Mouse (Mus musculus) left cerebral cortex, postnatal 14 days (tissue): Measurements from ENCODE around the gene Dcpp2. TPM values are rescaled to one million over a fixed set of nuclear protein-coding genes. Genes with fewer than 3 reads are reported as not detected.
"Not testable (repeated sequence)": the region's sequence is repeated elsewhere in the genome, so short reads cannot be mapped to it uniquely, and the experiment has no call there.

Experiments used
- DNase-seq, 2 experiments: peaks; one replicate each; pipeline ENCODE4 v3.0.0; 2021 to 2022; ENCODE audit warnings: low spot score in 2 of 2, mixed read lengths in 1 of 2
- intact Hi-C: fragments of 180-260 bp; cut with DNase I; formaldehyde crosslinking; loops from one replicate; pipeline ENCODE4 v1.15.1; 2025
- long read RNA-seq, 2 experiments: library from polyadenylated mRNA; stranded (forward); transcript quantifications; one replicate each; pipeline ENCODE4 v2.0.0; 2021
- total RNA-seq, 2 experiments: library from RNA; stranded (reverse); gene quantifications; 2 replicates each; pipeline ENCODE4 v1.2.3; 2021

Dcpp2 gene
- total RNA-seq = not detected
- long read RNA-seq, experiment 1 = 0 reads
- long read RNA-seq, experiment 2 = 0 reads

DNA sequence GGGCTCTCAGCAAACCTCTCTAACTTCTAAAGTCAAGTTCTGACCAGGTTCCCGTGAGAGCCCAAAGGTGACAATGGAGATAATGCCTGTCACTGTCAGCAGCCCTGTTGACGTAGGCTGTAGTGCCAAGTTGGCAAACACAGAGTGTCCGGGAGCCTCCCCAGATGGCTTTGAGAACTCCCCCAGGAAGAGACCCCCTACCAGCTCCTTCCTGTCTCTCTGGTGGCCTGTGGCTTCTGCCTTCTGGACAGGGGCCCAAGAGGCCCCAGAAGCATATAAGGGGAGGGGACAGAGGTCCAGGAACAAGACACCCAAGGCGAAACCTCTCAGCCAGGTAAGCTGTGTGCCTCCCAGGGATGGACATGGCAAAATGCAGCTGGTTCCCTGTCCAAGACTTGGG, at the start of gene Dcpp2, which contains the start of gene Dcpp1:
Gene Dcpp2, plus strand, starts transcription at position 305 of the 400 bp plus-strand sequence.
Gene Dcpp1, plus strand, starts transcription at position 301 of the 400 bp plus-strand sequence.
- intact Hi-C loops, DNase-seq: not testable (repeated sequence)

DNA sequence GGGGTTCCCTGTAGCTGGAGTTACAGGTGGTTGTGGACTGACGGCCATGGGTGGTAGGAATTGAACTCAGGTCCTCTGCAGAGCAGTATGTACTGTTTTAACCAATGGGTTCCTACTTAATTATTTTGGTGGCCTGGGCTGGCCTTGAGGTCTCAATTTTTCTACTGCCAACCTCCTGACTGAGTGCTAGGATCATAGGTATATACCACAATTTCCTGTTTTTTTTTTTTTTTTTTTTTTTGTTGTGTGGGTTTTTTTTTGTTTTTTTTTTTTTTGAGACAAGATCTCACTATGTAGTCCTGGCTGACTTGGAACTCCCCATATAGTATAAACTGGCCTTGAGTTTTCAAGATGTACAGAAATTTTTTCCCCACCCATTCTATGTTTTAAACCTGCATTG, 49.5 kb upstream of the Dcpp2 start:
- intact Hi-C loops = no loop called here
- no peak for DNase-seq

DNA sequence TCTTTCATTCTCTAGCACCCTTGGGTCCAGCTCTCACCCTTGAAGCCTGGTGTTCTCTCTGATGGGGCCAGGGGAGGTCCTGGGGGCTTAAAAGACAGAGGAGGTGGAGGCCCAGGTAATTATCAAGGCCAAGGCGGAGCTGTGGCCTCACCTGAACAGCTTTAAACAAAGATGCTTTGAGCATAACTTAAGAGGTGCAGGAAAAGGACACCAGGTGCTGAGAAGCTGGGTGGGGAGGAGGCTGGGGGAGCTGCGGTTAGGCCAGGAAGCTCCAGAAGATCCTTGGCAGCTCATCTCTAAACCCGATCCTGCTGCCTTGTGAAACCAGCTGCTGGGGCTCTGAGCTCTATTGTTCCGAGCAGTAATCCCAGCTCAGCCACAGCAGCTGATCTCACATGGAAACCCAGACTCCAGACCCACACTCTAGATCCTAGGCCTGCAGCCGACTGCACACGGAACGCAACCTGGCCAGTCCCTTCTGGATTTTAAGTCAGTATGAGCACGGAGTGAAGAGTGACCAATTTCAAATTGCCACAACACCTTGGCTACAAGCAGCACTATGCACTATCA, 44.6 kb upstream of the Dcpp2 start, which contains the start of gene Prss33:
Gene Prss33, minus strand, starts transcription at position 51 of the 570 bp plus-strand sequence.
- DNase-seq = no peak
- intact Hi-C loops = no loop called here

DNA sequence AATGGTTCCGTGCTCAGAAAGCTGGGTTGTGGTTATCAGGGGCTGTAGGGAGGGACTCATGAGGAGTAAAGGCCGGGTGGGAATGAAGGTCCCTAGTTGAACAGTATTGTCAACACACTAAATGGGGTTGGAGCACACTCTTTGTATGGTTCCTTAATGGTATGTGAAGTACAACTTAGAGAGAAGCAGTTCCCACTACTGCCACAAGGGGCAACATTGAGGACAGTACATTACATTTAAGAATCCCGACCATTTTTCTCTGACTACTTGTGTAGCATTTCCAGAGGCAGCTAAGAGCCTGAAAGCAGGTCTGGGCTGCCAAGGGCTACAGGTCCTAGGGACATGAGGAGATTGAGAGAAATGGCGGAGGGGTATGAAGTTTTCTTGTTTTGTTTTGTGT, 39.5 kb upstream of the Dcpp2 start:
- DNase-seq = peak; percentile 79 to 83
- intact Hi-C loops = loop anchor here (5.0 kb wide), 1 partner anchor 69 kb away; the partner anchor contains the start of gene Flywch1

DNA sequence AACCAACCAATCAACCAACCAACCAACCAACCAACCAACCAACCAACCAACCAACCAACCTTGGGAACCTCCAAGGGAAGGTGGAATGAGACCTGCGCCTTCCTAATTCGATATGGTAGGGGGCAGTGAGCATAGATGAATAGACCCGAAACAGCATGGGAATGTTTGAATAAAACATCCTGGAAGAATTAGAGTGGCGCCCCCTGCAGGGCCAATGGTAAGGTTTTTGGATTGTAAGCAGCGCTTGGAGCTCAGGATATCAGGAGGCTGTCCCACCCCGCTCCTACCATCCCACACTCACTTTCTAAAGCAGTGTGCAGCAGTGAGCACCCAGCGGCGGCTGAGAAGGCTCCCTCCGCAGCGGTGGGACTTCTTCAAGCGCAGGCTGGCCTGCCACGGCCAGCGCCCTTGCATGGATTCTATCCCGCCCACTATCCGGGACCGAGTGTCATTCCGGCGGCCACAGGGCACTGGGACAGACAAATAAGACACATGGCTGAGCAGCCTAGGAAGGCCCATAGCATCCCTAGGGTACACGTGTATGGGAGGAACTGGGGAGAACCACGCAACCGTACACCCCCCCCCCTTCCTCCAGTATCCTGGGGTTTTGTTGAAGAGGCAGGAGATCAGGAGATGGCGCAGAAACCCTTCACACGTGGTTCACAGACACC, 37.4 kb upstream of the Dcpp2 start:
- DNase-seq = no peak
- intact Hi-C loops = loop anchor here (5.0 kb wide), 1 partner anchor 71 kb away; the partner anchor contains the start of gene Flywch1

DNA sequence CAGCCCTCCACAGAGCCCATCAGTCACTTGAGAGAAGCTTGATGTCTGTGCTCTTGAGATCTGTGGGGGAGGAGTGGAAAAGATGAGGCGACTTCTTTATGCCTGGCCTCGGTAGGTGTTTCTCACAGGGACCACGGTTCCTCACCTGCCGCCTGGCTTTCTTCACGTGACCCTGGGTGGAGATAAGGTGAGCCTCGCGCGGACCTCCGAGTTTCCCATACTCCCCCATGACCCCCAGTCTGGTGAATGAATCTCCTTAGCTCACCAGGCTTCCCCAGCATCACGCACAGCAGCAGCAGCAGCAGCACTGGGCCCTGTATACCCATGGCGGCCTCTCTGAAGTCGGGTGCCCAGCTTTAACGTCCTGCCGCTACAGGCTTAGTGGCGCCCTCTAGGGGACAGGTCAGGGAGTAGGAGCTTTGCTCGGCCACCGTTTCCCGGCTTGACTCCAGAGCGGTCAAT, 36.8 kb upstream of the Dcpp2 start, which contains the start of the genes Prss32 and Prss41:
Gene Prss32, plus strand, starts transcription at position 44 of the 462 bp plus-strand sequence.
Gene Prss41, minus strand, starts transcription at position 361 of the 462 bp plus-strand sequence.
- DNase-seq = peak in 1 of 2 experiments; percentile 52
- intact Hi-C loops = loop anchor here (5.0 kb wide), 1 partner anchor 72 kb away; the partner anchor contains the start of gene Flywch1

DNA sequence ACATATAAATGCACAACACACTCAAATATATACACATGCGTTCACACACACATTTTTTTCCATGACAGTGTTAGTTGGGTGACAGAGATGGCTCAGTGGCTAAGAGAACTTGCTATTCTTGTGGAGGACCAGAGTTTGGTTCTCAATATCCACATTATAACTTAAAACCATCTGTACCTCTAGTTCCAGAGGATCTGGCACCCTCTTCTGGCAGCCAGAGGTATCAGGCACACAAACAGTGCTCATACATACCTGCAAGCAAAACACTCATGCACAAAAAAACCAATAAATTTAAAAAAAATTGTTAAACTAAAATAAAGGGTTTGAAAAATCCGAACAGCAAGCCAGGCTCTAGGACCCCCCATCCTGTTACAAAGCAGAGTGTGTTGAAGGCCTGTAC, 30.7 kb upstream of the Dcpp2 start:
- no peak for DNase-seq
- intact Hi-C loops = no loop called here

DNA sequence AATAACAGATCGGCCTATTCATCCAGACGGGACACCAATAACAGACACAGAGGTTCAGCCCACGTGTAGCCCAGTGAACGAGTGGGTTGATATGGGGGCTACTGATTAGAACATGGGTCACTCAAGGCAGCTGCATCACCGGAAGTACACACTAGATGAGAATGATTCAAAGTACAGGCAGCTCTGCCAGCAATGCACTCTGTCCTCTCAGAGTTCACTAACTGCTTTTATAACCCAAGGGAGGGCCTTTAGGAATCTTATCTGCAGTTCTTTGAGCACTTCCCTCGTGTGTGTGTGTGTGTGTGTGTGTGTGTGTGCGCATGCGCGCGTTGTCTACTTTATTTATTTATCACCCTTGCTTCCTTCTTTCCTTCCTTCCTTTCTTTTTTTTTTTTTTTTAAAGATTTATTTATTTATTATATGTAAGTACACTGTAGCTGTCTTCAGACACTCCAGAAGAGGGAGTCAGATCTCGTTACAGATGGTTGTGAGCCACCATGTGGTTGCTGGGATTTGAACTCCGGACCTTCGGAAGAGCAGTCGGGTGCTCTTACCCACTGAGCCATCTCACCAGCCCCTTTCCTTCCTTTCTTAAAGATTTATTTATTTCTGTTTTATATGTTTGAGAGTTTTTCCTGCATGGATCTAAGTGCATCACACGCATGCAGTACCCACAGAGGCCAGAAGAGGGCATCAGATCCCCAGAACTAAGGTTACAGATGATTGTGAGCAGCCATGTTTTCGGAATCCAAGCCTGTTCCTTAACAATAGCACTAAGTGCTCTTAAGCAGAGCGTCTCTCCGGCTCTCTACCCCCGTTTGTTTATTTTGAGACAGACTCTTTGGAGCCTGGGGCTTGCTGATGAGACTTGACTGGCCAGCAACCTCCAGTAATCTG, 29.6 kb upstream of the Dcpp2 start:
- DNase-seq = peak; percentile 74 to 82
- intact Hi-C loops = no loop called here

DNA sequence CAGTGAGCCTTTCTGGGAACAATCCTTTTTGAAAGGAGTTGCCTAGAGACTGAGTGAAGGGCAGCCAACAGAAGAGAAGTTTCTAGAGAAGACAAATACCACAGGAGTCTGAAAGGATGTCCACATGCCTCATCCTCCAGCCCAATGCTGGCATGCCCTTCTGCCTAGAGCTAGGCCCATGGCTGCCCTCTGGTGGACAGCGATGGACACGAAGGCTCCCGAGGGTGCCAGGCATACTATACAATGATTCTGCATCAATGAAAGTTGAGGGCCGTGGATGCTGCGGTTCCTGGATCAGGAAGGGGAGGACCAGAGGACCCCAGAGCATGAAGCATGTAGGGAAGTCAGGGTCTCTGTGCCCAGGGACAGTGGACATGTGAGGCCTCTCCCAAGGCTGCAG, 27.4 kb upstream of the Dcpp2 start:
- DNase-seq = peak; percentile 31 to 34
- intact Hi-C loops = no loop called here

DNA sequence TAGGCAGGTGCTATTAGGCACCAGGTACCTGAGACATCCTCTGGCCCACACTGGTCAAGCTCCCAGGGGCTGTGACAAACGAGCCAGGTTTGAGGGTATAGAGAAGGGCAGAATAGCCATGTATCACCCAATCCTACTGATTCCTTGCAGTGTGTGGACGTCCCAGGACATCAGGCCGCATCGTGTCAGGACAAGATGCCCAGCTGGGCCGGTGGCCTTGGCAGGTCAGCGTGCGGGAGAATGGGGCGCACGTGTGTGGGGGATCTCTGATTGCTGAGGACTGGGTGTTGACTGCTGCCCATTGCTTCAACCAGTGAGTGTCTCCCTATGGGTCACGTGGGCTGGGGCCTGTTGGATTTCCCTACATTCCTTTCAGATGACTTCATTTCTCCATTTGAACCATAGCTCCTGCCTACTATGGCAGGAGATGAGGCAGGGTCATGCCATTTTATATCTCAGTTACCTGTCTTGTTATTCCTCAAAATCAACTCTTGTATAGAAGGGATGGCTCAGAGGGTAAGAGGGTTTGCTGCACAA, 26.4 kb upstream of the Dcpp2 start:
- intact Hi-C loops = loop anchor here (2.0 kb wide), 1 partner anchor 107 kb away; no protein-coding TSS in a partner anchor

DNA sequence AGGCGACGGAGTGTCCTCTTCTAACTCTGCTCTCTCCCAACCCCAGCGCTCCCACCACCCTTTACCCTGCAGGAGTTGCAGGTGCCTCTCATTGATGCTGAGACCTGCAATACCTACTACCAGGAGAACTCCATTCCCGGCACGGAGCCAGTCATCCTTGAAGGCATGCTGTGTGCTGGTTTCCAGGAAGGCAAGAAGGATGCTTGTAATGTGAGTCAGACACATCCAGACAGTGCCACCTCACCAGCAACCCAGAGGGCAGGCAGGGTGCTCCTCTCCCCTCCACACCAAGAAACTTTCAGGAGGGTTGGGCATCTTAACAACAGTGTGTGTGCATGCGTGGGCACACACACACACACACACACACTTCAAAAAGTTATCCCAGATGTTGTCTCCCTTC, 23.5 kb upstream of the Dcpp2 start:
- intact Hi-C loops = no loop called here
- no peak for DNase-seq

More for the DNA sequence above, 26.4 kb upstream of the Dcpp2 start:
- no peak for DNase-seq

DNA sequence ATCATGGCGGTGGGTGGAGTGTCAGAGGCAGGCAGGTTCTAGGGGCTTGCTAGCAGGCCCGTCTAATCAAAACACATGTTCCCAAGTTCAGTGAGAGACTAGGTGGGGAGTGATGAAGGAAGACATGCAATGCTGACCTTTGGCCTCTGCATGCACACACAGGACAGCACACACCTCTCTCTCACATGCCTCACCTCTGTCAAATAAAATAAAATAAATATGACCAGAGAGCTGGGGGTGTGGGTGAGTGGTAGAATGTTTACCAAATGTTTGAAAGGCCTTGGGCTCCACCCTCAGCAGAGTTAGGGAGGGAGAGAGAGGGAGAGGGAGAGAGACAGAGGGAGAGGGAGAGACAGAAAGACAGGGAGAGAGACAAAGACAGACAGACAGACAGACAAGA, 22.8 kb upstream of the Dcpp2 start:
- DNase-seq = no peak
- intact Hi-C loops = no loop called here

DNA sequence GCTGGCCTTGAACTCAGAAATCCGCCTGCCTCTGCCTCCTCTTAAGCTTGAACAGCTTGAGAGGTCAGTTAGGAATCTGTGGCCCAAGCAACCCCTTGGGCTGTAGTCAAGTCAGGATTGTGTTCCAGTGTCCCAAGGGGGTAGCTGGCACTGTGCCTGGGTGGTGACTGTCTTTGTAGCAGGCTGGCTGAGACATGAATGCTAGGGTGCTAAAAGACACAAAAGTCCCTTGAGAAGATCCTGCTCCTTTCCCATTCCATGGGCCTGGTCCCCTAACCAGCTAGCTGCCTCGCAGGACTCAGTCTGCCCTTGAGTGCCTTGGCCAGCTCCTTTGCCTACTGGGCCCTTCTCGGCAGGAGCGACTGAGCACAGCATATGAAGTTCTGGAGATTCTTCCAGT, 17.8 kb upstream of the Dcpp2 start:
- DNase-seq = no peak
- intact Hi-C loops = no loop called here

DNA sequence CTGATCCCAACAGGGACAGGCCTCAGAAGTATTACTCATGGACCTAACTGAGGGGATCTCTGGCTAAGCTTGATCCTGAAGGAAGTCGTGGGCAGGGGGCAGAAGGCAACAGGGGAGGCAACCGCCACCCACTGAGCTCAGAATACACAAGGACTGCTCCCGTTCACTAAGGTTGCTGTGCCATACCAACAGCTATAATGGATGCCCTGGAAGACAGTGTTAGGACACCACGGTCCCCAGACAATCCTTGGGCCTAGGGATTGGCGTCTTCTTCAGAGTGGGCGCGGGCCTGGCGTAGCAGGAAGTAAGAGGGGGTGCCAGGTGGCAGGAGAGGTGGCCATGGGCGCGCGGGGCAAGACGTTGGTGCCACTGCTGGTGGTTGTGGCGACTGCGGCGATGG, 12.9 kb upstream of the Dcpp2 start, which contains the start of gene Prss21:
Gene Prss21, plus strand, starts transcription at position 301 of the 400 bp plus-strand sequence.
- no peak for DNase-seq
- intact Hi-C loops = no loop called here

DNA sequence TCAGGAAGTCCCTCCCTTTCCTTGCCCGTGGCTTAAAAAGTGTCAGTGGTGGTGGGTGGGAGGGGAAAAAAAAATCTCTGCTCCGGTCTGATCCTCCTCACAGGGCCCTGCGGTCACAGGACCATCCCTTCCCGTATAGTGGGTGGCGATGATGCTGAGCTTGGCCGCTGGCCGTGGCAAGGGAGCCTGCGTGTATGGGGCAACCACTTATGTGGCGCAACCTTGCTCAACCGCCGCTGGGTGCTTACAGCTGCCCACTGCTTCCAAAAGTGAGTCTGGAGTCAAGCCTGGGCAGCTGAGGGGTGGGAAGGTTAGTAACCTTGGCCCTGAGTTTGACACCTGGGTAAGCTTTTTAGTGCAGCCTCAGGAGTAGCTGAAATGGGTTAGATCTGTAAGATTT, 12.2 kb upstream of the Dcpp2 start:
- intact Hi-C loops = no loop called here
- no peak for DNase-seq

DNA sequence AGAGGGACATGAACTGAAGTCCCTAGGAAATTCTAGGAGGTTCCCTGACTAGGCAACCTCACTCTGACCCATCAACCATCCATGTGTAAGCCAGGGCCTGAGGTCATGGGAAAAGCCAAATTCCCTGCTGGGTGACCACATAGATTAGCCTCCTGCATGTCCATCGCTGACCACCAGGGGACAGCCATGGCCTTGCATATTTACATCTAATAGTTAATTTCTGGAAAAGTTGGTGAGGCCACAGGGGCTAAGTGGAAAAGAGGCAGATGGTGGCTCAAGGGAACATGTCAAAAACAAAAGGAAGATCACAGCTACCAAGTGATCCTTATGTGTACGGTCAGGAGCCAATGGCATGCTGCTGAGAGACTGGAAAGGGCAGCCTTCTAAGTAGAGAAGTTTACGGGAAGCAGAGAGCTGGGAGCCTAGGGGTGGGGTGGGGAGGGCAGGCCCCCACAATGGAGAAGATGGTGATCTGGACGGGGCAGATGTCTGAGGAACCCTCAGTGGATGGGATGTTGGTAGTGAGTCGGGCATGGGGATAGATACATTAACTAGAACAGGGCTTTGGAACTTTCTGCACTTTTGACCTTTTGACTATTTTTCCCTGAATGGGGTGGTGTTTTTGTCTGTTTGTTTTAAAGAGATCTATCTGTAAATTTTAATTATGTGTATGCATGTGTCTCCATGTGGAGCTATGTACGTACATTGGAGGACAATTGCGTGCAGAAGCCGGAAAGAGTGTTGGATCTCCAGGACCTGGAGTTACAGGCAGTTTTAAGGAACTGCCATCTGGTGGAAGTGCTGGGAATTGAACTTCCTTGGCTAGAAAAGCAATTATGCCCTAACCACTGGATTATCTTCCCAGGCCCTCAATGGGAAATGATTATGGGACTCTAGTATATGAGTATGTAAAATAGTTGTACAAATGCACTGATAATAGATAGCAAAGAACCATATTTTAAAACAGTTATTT, 6.5 kb upstream of the Dcpp2 start:
- intact Hi-C loops = loop anchor here (5.0 kb wide), 1 partner anchor 88 kb away; no protein-coding TSS in a partner anchor
- peak; percentile 36 to 47 for DNase-seq

DNA sequence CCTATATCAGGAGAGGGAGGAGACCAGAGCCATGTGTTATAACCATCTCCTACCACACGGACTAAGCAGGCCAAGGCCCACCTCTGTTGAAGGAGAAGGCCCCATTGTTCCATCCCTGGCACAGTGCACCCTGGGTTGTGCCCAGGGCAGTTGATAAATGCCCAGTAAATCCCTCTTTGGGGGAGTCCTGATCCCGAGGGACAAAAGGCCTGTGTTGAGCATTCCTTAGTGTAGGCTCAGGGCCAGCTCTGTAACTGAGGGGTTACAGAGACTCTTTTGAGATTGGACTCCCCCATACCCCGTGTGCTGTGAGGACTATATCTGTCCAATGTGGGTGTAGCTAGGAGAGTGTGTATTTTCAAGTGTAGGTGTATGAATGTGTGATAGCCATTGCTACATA, 3.9 kb upstream of the Dcpp2 start:
- peak; percentile 13 to 40 for DNase-seq
- intact Hi-C loops = no loop called here

DNA sequence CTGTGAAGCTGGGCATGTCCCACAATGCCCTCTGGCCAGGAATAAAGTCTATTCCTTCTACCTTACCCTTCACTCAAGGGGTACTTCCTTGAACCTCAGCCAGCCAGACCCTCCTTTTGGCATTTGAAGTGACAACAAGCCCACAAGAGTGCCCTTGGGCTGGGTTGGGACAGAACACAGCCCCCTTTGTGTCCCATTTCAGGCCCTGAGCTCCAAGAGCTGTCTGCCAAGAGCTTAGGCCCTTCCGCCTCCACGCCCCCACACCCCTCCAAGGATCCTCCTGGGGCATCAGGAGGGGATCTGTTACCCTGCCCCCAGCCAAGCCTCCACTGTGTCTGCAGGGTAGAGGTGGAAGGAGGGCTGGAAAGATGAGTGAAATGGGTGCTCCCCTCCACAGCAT, 3.5 kb upstream of the Dcpp2 start:
- intact Hi-C loops = no loop called here
- DNase-seq = no peak
